Mouse (Mus musculus): ENCODE results near the gene Cysrt1. TPM values are rescaled to one million over a fixed set of nuclear protein-coding genes. Genes with fewer than 3 reads are reported as not detected.

Cysrt1 gene
- not detected for total RNA-seq (2021)
- long read RNA-seq, experiment 1 = 0 reads
- long read RNA-seq, experiment 2 = 0 reads

GRCm38 (mm10) chr2:25242101-25242506 is at the start of gene Cysrt1, which contains the start of gene Rnf208:
TSS of gene Cysrt1 (minus strand) at chr2:25242452.
TSS of gene Rnf208 (plus strand) at chr2:25242255.
- no peak for DNase-seq

- no peak for DNase-seq
These were observed 49.2 kb upstream of the Cysrt1 start for GRCm38 (mm10) chr2:25291184-25292053.

DNA sequence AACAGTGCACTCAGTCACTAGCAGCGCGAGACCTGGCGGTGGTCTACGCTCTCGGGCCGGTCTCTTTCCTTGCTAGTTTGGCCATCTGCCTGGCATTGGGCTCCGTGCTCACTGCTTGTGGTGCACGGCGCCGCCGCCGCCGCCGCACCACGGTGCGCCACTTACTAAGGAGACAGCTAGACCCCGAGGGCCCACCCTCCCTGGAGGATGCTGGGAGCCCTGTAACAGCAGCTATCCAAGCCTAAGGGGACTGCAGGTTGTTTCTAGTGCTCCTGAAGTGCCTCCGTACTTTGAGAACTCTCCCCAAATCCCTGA is 48.5 kb upstream of the Cysrt1 start:
- no peak for DNase-seq

DNA sequence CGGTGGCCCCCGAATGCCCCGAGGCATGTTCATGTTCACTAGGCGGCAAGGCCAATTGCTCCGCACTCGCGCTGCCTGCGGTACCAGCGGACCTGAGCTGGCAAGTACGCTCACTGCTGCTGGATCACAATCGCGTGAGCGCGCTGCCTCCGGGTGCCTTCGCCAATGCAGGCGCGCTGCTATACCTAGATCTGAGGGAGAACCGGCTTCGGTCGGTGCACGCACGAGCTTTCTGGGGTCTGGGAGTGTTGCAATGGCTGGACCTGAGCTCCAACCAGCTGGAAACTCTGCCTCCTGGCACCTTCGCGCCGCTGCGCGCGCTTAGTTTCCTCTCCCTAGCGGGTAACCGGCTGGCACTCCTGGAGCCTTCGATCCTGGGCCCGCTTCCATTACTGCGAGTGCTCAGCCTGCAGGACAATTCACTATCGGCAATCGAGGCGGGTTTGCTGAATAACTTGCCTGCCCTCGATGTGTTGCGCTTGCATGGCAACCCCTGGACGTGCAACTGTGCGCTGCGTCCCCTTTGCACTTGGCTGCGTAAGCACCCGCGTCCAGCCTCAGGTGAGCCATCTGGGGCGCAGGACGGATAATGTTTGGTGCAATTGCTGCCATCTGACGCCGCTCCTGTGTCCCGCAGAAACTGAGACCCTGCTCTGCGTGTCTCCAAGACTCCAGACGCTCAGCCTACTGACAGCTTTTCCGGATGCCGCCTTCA is 48.0 kb upstream of the Cysrt1 start:
- DNase-seq = no peak

DNA sequence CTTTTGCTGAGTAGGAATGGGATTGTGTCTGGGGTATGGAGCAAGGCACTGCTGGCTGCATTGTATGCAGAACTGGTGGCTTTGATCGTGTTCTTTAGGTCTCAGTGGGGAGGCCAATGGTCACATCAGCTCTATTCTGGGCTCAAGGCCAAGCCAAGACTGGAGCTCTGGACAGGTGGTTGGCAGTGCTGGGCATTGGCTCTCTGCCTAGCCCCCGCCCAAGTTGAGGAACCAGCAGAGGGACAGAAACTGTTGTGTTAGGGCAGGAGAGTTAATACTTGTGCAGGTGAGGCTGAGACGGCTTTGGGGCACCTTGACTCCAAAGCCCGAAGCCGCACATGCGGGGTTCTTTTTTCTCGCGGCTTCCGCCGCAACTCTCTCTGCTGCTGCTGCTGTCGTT is 47.4 kb upstream of the Cysrt1 start, which contains the start of gene Lrrc26:
Gene Lrrc26 (plus strand): TSS at position 265 of the 400 bp plus-strand sequence.
- peak; percentile 44 for DNase-seq

GRCm38 (mm10) chr2:25288734-25289345 is 46.6 kb upstream of the Cysrt1 start:
- no peak for DNase-seq

DNA sequence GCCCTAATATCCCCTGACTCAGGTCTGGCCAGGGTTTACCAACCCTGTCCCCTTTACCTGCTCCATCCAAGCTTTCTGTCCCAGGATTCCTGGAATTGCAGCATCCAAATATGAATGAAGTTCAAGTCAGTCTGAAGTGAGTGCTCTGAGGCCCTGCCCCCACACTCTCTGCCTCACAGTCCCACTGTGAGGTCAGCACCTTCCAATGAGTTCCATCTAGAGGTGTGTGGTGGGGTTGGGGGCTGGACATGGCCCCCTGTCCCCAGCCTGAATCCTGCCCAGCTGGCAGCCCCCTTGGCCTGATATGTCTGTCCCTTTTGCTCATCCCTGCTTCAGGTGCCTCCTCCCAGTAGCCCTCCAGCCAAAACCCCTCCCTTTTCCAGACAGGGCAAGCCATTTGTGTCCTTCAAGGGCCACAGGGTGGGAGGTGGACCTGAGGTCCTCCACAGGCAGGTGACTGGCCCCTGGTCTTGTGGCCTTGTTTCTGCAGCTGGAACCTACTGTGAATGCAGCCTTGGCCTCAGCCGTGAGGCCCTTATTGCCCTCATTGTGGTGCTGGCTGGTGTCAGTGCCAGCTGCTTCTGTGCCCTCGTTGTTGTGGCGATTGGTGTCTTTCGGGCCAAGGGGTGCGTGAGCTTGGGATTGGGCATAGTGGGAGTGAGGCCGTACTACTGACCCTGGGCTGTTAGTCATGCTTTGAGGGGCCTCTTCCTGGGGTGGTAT is 45.8 kb upstream of the Cysrt1 start, which contains the start of gene Tmem210:
Gene Tmem210 (plus strand): TSS at position 219 of the 723 bp plus-strand sequence.
- DNase-seq = no peak

- no peak for DNase-seq
These were observed 44.8 kb upstream of the Cysrt1 start for GRCm38 (mm10) chr2:25286837-25287636.

GRCm38 (mm10) chr2:25286314-25286713 is 44.1 kb upstream of the Cysrt1 start:
- no peak for DNase-seq

DNA sequence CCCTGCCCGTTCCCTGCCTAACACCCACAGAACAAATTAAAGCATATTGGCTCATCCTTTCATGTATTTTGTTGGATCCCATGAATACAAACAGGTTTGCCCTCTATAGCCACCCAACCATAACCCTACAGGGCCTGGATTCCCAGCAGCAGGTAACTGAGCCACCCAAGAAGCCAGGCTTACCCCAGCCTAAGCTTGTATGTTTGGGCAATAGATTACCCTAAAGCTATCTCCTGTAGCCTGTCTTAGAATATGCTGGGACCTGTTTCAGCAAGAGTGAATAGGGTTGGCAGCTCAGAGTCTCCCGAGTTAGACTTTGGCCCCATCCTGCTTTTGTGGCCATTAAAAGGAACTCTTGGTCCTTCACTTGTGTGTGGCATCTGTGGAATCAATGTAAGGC is 43.3 kb upstream of the Cysrt1 start:
- DNase-seq = no peak

DNA sequence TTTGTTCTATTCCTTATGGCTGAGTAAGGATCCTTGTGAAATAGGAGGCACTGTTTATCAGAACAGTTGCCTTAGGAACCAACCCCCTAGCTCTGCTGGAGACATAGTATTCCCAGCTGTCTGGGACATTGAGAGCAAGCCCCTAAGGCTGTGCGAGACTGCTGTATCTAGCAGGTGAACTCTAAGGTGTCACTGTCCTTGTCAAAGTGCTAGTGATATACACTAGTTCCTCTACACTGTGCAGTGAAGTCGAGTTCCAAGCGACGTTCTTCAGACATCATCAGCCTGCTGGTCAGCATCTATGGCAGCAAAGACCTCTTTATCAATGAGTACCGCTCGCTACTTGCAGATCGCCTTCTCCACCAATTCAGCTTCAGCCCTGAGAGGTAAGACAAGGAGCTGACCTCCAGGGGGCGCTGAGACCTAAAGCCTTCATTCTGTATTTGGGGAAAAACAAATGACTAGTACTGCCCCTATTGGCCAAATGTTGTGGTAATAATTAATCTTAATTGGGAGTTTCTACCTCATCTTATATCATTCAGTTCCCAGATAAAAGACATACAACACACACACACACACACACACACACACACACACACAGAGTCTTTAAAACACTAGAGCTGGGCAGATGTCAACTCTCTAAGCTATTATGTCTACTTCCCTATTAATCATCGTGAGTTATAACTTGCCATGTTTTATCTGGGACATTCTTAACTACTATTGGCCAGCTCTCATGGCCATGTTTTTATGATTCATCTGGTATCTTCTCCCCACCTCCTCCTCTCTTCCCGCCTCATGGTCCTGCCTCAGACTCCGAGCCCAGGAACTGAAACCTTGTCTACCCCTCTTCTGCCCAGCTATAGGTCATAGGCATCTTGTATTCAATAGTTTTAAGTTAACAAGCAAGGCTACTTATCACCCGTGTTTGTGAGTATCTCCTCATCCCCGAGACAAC is 37.0 kb upstream of the Cysrt1 start:
- DNase-seq = peak; percentile 85

DNA sequence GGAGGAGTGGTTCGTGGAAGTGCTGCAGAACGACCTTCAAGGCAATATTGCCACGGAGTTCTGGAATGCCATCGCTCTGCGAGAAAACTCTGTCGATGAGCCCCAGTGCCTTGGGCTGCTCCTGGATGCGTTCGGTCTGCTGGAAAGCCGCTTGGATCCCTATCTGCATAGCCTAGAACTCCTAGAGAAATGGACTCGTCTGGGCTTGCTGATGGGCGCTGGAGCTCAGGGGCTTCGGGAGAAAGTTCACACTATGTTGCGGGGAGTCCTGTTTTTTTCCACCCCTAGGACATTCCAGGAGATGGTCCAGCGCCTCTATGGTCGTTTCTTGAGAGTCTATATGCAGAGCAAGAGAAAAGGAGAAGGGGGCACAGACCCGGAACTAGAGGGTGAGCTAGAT is 30.8 kb upstream of the Cysrt1 start:
- DNase-seq = no peak

- DNase-seq = no peak
These were observed 30.3 kb upstream of the Cysrt1 start for GRCm38 (mm10) chr2:25272515-25272914.

GRCm38 (mm10) chr2:25271827-25272511 is 29.7 kb upstream of the Cysrt1 start, which contains the start of the genes Ssna1 and Anapc2:
TSS of gene Ssna1 (minus strand) at chr2:25272438.
TSS of gene Anapc2 (plus strand) at chr2:25272478.
- peak; percentile 98 for DNase-seq

- no peak for DNase-seq
These were observed 25.6 kb upstream of the Cysrt1 start for GRCm38 (mm10) chr2:25267746-25268309.

GRCm38 (mm10) chr2:25267241-25267640 is 25.0 kb upstream of the Cysrt1 start:
- no peak for DNase-seq

GRCm38 (mm10) chr2:25266720-25267119 is 24.5 kb upstream of the Cysrt1 start:
- DNase-seq = no peak

GRCm38 (mm10) chr2:25265897-25266656 is 23.8 kb upstream of the Cysrt1 start:
- no peak for DNase-seq
